ENCODE assay signal across 9 mouse cellular contexts in the genomic region with DNA sequence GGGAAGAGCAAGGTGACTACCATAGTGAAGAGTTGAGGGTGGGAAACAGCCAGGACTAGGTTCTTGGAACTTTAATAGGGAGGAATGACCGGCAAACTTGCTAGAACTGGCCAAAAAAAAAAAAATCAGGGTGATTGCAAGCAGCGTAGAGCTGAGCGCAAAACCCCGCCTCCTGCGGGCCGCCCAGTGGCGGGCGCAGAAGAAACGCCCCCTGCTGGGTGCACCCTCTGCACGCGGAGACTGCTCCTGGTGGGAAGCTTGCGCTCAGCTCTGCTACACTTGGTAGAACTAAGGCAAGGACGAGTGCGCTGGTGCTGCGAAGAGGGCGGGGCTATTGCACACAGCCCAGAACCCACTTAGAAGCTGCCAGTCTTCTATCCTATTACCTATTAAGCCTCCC. TPM values are rescaled to one million over a fixed set of nuclear protein-coding genes. Genes with fewer than 3 reads are reported as not detected.
DNase-seq lines count a peak whose midpoint lies in the region; ATAC-seq lines count a peak whose summit lies in the region.
"Had no signal": no experiment of that assay in that cellular context is flagged by ENCODE, and none has a peak within 500 bp of the region (broad histone marks: within the 10 kb centered on the region; RNA-seq: fewer than 3 reads in every experiment).

No protein-coding gene starts in this region.

- under 1% methylated on average over 16 of the region's 16 CpGs for WGBS in hindbrain, embryonic 13.5 days

- H3K4me2 ChIP-seq in hindbrain, embryonic 13.5 days: peak overlapping the region; percentile 42

- peak; percentile 27; the same call in 1 of the 2 replicates for ATAC-seq in hindbrain, embryonic 13.5 days (ENCODE audit: low FRiP score)
- peak; percentile 66 for ATAC-seq in megakaryocyte-erythroid progenitor cell, adult 5-6 weeks (replicated peaks; ENCODE audit: low FRiP score, low TSS enrichment, poor library complexity, severe bottlenecking)

- peaks cover 95% of the 10 kb centered on the region for H3K27me3 ChIP-seq in hindbrain, embryonic 13.5 days

- no peak overlapping the region for H3K9ac ChIP-seq in hindbrain, embryonic 13.5 days

- peak overlapping the region; percentile 48; the same call in 1 of the 2 replicates for H3K27ac ChIP-seq in brown adipose tissue, adult 24 weeks (replicated peaks; ENCODE audit: low read depth, low read length)
- H3K27ac ChIP-seq in hindbrain, embryonic 13.5 days: no peak overlapping the region

- intact Hi-C loops in left cerebral cortex, postnatal 36 days (cut with DNase I): no loop called here

- no peaks in the 10 kb centered on the region for H3K36me3 ChIP-seq in hindbrain, embryonic 13.5 days

- H3K9me3 ChIP-seq in hindbrain, embryonic 13.5 days: no peaks in the 10 kb centered on the region

- H3K4me3 ChIP-seq in brown adipose tissue, adult 24 weeks (ENCODE audit: insufficient read depth, low read depth, low read length): peak overlapping the region; percentile 58
- peak overlapping the region; percentile 13 for H3K4me3 ChIP-seq in hindbrain, embryonic 13.5 days

- peaks cover 5% of the 10 kb centered on the region; the same call in 1 of the 2 replicates for H3K4me1 ChIP-seq in brown adipose tissue, adult 24 weeks (ENCODE audit: control insufficient read depth, insufficient read depth, insufficient read length, low read length)
- H3K4me1 ChIP-seq in hindbrain, embryonic 13.5 days (replicated peaks): peaks cover 45% of the 10 kb centered on the region

- DNase-seq in MEL-GATA-1-ER (ENCODE audit: extremely low read depth, low read depth): peak; percentile 84
- peak; percentile 56 to 61 for DNase-seq in frontal cortex, postnatal 36 days (ENCODE audit: low spot score in 2 of 2)
- peak; percentile 58 to 60 for DNase-seq in left cerebral cortex, postnatal 36 days (ENCODE audit: low spot score in 2 of 2)
- DNase-seq in right cerebral cortex, postnatal 25 days: peak; percentile 65
- peak; percentile 77 for DNase-seq in urinary bladder, postnatal 4 days (ENCODE audit: low spot score in 2 of 2)

RNA-seq across cellular contexts. Expression of a gene that starts 4.2 kb away (rescaled TPM):
- polyA plus RNA-seq in brown adipose tissue, adult 24 weeks (2012; ENCODE audit: insufficient read depth, insufficient read length, missing spikeins): 526 and 987 TPM in 2 replicates
- 35.8 and 38.6 TPM in 2 replicates for polyA plus RNA-seq in hindbrain, embryonic 13.5 days (2015; fragmentation: Nextera tagmentation; extraction: Ambion mirVana)
- 100 to 1,000 TPM; 556 to 573 TPM for total RNA-seq in left cerebral cortex, postnatal 36 days (2021)
- 524 and 583 TPM in 2 replicates for total RNA-seq in megakaryocyte-erythroid progenitor cell, adult 5-6 weeks (2014; fragmentation: Nextera tagmentation)
- total RNA-seq in megakaryocyte-erythroid progenitor cell, adult 5-6 weeks (2017): 648 and 717 TPM in 2 replicates

RNA-seq across cellular contexts. Expression of a gene that starts 10.7 kb away (rescaled TPM):
- polyA plus RNA-seq in brown adipose tissue, adult 24 weeks (2012; ENCODE audit: insufficient read depth, insufficient read length, missing spikeins): 62.4 and 160 TPM in 2 replicates
- 9.5 and 9.6 TPM in 2 replicates for polyA plus RNA-seq in hindbrain, embryonic 13.5 days (2015; fragmentation: Nextera tagmentation; extraction: Ambion mirVana)
- total RNA-seq in left cerebral cortex, postnatal 36 days (2021): 100 to 1,000 TPM; 463 to 490 TPM
- 352 and 428 TPM in 2 replicates for total RNA-seq in megakaryocyte-erythroid progenitor cell, adult 5-6 weeks (2014; fragmentation: Nextera tagmentation)
- total RNA-seq in megakaryocyte-erythroid progenitor cell, adult 5-6 weeks (2017): 400 TPM in 2 replicates

RNA-seq across cellular contexts. Expression of a gene that starts 30.7 kb away (rescaled TPM):
- polyA plus RNA-seq in brown adipose tissue, adult 24 weeks (2012; ENCODE audit: insufficient read depth, insufficient read length, missing spikeins): not detected in 2 replicates
- 119 and 130 TPM in 2 replicates for polyA plus RNA-seq in hindbrain, embryonic 13.5 days (2015; fragmentation: Nextera tagmentation; extraction: Ambion mirVana)
- 100 to 1,000 TPM; 854 to 931 TPM for total RNA-seq in left cerebral cortex, postnatal 36 days (2021)
- total RNA-seq in megakaryocyte-erythroid progenitor cell, adult 5-6 weeks (2014; fragmentation: Nextera tagmentation): not detected in 2 replicates
- not detected in 2 replicates for total RNA-seq in megakaryocyte-erythroid progenitor cell, adult 5-6 weeks (2017)

RNA-seq across cellular contexts. Expression of a gene that starts 31.2 kb away (rescaled TPM):
- polyA plus RNA-seq in brown adipose tissue, adult 24 weeks (2012; ENCODE audit: insufficient read depth, insufficient read length, missing spikeins): 5.0 and 6.4 TPM in 2 replicates
- polyA plus RNA-seq in hindbrain, embryonic 13.5 days (2015; fragmentation: Nextera tagmentation; extraction: Ambion mirVana): 66.5 and 68.0 TPM in 2 replicates
- total RNA-seq in left cerebral cortex, postnatal 36 days (2021): 10 to 100 TPM; 37.2 to 64.5 TPM
- 66.6 and 86.4 TPM in 2 replicates for total RNA-seq in megakaryocyte-erythroid progenitor cell, adult 5-6 weeks (2014; fragmentation: Nextera tagmentation)
- 55.1 and 69.6 TPM in 2 replicates for total RNA-seq in megakaryocyte-erythroid progenitor cell, adult 5-6 weeks (2017)

RNA-seq across cellular contexts. Expression of a gene that starts 46.1 kb away (rescaled TPM):
- polyA plus RNA-seq in brown adipose tissue, adult 24 weeks (2012; ENCODE audit: insufficient read depth, insufficient read length, missing spikeins): not detected in 2 replicates
- not detected in 2 replicates for polyA plus RNA-seq in hindbrain, embryonic 13.5 days (2015; fragmentation: Nextera tagmentation; extraction: Ambion mirVana)
- total RNA-seq in left cerebral cortex, postnatal 36 days (2021): not detected
- total RNA-seq in megakaryocyte-erythroid progenitor cell, adult 5-6 weeks (2014; fragmentation: Nextera tagmentation): not detected in 2 replicates
- not detected in 2 replicates for total RNA-seq in megakaryocyte-erythroid progenitor cell, adult 5-6 weeks (2017)
- total RNA-seq: left cerebral cortex, postnatal 10 days had no signal

Comparison
In these comparisons a context has a peak if more than half of its experiments do, and no peak if none do; other contexts are left out.
1. RNA of a gene that starts 30.7 kb away (total RNA-seq): 854 to 931 TPM in left cerebral cortex, postnatal 36 days; not detected in megakaryocyte-erythroid progenitor cell, adult 5-6 weeks; every median in the first group is over 100 times any median in the second.
2. Peak in every context shown above with its lines, with median percentiles within 50 percentile points of each other: DNase-seq.